Mouse (Mus musculus) intestine, embryonic 15.5 days (tissue): ENCODE results near the gene Dlx2. TPM values are rescaled to one million over a fixed set of nuclear protein-coding genes. Genes with fewer than 3 reads are reported as not detected.

Experiments used
- polyA plus RNA-seq: library from polyadenylated mRNA; unstranded; fragments of >200 nt; fragmentation: Nextera tagmentation; extraction: Ambion mirVana; gene quantifications from 2 replicates; pipeline ENCODE4 v1.2.1, GENCODE M21; 2015

Dlx2 gene
- polyA plus RNA-seq, 1 experiment from 2014 or later, result 4.7 TPM

Other genes with a start within 250 kb of the Dlx2 start
- 27.3 and 29.2 TPM in 2 replicates for gene Slc25a12, start 179.0 kb downstream of the Dlx2 start, polyA plus RNA-seq
- 107 and 125 TPM in 2 replicates for gene Hat1, start 157.8 kb downstream of the Dlx2 start, polyA plus RNA-seq
- gene Metap1d, start 93.5 kb downstream of the Dlx2 start, polyA plus RNA-seq, result 31.9 and 32.9 TPM in 2 replicates
- gene Dlx1, start 18.6 kb downstream of the Dlx2 start, polyA plus RNA-seq, result 7.1 and 7.8 TPM in 2 replicates
- 47.6 and 48.1 TPM in 2 replicates for gene Itga6, start 198.9 kb upstream of the Dlx2 start, polyA plus RNA-seq